Mouse (Mus musculus): Measurements from ENCODE around the gene Rapgef3.

DNA sequence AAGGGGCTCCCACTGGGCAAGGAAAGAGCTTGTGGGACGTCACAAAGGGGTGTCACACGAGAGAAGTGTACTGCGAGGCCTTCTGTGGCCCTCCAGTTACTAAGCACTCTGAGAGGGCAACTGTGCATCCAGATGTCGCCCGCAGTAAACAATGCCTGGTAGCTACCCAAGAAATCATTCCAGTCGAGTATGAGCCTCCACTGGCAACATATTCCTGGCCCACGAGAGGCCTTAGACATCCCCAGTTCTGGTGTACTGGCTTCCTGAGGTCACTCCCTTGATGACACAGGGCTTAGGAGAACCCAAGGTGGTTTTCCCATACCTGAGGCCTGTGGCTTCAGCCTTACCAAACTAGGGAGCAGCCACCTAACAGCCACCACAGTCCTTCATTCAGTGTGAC lies 45.1 kb upstream of the Rapgef3 start:
- no peak for TF ChIP-seq ZC3H11A (IDR thresholded peaks at IDR 0.05; ENCODE audit: low read depth, low read length)
- TF ChIP-seq POLR2A (IDR thresholded peaks at IDR 0.05; ENCODE audit: low read depth, low read length): no peak
- TF ChIP-seq MAZ (IDR thresholded peaks at IDR 0.05; ENCODE audit: low read depth, low read length): no peak
- no peak for TF ChIP-seq SIN3A (IDR thresholded peaks at IDR 0.05; ENCODE audit: low read length)
- no peak for TF ChIP-seq BHLHE40 (IDR thresholded peaks at IDR 0.05; ENCODE audit: low read depth, low read length)
- TF ChIP-seq JUND (conservative IDR thresholded peaks at IDR 0.05; ENCODE audit: low read depth, low read length): no peak
- TF ChIP-seq IRF4 (IDR thresholded peaks at IDR 0.05; ENCODE audit: low read depth, low read length): no peak
- TF ChIP-seq CTCF (conservative IDR thresholded peaks at IDR 0.05 in 1 of 2, IDR thresholded peaks at IDR 0.05 in 1 of 2; ENCODE audit: low read depth in 2 of 2, low read length in 2 of 2): no peak
- TF ChIP-seq EP300 (IDR thresholded peaks at IDR 0.05; ENCODE audit: low read length): no peak
